Mouse (Mus musculus) small intestine, adult 2 months (tissue): Measurements from ENCODE around the gene Cd200.

Source experiments
- CTCF ChIP-seq: fragments of 200-500 bp; IDR thresholded peaks from 2 replicates; pipeline ENCODE4 v1.5.1; 2012; ENCODE audit warnings: low read depth, mild to moderate bottlenecking, control low read depth, inconsistent platforms, low read length, moderate library complexity, mixed read lengths; ENCODE audit not compliant: insufficient replicate concordance, insufficient read length; ENCODE audit errors: extremely low read depth
- POLR2A ChIP-seq: fragments of 200-500 bp; IDR thresholded peaks from 2 replicates; pipeline ENCODE4 v1.6.1; 2012; ENCODE audit warnings: low read depth, mild to moderate bottlenecking, control low read depth, inconsistent platforms, low read length, moderate library complexity

DNA sequence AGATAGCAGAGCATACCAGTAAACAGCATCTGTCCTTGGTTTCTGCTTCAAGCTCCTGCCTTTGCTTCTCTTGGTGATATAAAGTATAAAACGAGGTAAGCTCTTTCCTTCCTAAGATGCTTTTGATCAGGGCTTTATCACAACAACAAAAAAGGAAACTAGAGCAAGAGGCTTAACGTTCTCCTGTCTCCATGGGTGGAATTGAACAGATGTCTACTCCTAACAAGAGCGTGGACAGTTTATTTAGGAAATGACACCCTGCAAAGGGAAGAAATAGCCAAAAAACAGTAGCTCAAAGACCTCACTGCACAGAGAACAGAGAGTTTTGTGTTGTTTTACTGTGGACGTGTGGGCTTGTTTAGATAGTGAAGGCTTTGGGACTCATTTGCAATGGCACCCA, 58.1 kb downstream of the Cd200 start:
- no peak for TF ChIP-seq CTCF
- no peak for TF ChIP-seq POLR2A
